Mouse (Mus musculus): ENCODE data around the gene Rcor3. TPM values are rescaled to one million over a fixed set of nuclear protein-coding genes. Genes with fewer than 3 reads are reported as not detected.

The Rcor3 gene
- total and polyA plus RNA-seq, 3 experiments: 6.7 to 15.5 TPM; not detected in 1

DNA sequence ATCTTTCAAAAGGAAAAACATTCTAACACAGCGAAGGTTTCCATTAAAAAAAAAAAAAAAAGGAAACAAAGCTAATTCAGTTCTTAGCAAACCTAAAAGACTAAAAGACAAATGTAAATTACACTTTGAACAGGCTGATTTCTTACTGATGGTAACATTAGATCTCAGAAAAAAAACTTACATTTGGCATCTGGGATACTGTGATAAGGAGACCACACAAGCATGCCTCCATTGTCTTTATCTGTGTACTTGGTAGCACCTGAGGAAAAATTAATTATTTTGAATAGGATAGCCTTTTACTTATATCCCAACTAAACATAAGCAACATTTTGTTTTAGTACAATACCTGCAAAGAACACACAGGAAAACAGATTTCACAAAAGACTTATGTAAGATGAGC lies 7.7 kb downstream of the Rcor3 start:
- Histone ChIP-seq H3K36me3 (ENCODE audit: control insufficient read depth in 1 of 2, insufficient read depth in 2 of 2, low read length in 2 of 2) (peaks cover 8 to 30% of the 10 kb centered on the region in 2 experiments), H3K9me3 (replicated peaks; ENCODE audit: insufficient read depth, low read length) (no peaks in the 10 kb centered on the region), H3K79me2 (ENCODE audit: control insufficient read depth, insufficient read depth, low read length, poor library complexity) (peaks cover 1% of the 10 kb centered on the region), H3K4me3 (ENCODE audit: control insufficient read depth in 1 of 2, insufficient read depth in 1 of 2, low read depth in 2 of 2, low read length in 2 of 2) (no peak overlapping the region), H3K9ac (ENCODE audit: control insufficient read depth, low read depth, low read length, poor library complexity, severe bottlenecking) (no peak overlapping the region), H3K4me1 (ENCODE audit: control insufficient read depth in 1 of 2, insufficient read depth in 2 of 2, low read length in 2 of 2) (peaks cover 18 to 21% of the 10 kb centered on the region in 2 experiments), H3K27ac (ENCODE audit: control insufficient read depth, low read depth, low read length) (peak overlapping the region; percentile 67), H3K27me3 (ENCODE audit: control insufficient read depth in 1 of 2, insufficient read depth in 2 of 2, low read length in 2 of 2) (no peaks in the 10 kb centered on the region)
- peak; percentile 50 for DNase-seq (ENCODE audit: low read depth, low spot score)
- TF ChIP-seq TCF12 (IDR thresholded peaks at IDR 0.05; ENCODE audit: low read depth, low read length): peak; percentile 91
- no peak for TF ChIP-seq JUND (IDR thresholded peaks at IDR 0.05; ENCODE audit: low read depth, low read length)
- no peak for TF ChIP-seq MAX (IDR thresholded peaks at IDR 0.05; ENCODE audit: low read length)
- 0 out of 2 replicates have a peak, but pooled peaks have one; percentile 30 for TF ChIP-seq MXI1 (IDR thresholded peaks at IDR 0.05; ENCODE audit: low read depth, low read length)
- TF ChIP-seq CHD1 (IDR thresholded peaks at IDR 0.05; ENCODE audit: low read depth, low read length): no peak
- TF ChIP-seq ZKSCAN1 (IDR thresholded peaks at IDR 0.05; ENCODE audit: low read depth, low read length): no peak
- no peak for TF ChIP-seq UBTF (IDR thresholded peaks at IDR 0.05; ENCODE audit: borderline replicate concordance, insufficient read depth, low read depth, low read length)
- TF ChIP-seq ZC3H11A (IDR thresholded peaks at IDR 0.05; ENCODE audit: low read depth, low read length): no peak
- TF ChIP-seq KAT2A (conservative IDR thresholded peaks at IDR 0.05; ENCODE audit: low read depth, low read length): no peak
- TF ChIP-seq USF2 (IDR thresholded peaks at IDR 0.05; ENCODE audit: borderline replicate concordance in 1 of 2, insufficient read depth in 1 of 2, low read depth in 1 of 2, low read length in 2 of 2): no peak
- no peak for TF ChIP-seq TBP (IDR thresholded peaks at IDR 0.05; ENCODE audit: low read depth, low read length)
- no peak for TF ChIP-seq USF1 (IDR thresholded peaks at IDR 0.05; ENCODE audit: low read depth, low read length)
- no peak for TF ChIP-seq E2F4 (IDR thresholded peaks at IDR 0.05; ENCODE audit: borderline replicate concordance, low read depth, low read length)
- TF ChIP-seq GATA1 (IDR thresholded peaks at IDR 0.05; ENCODE audit: low read depth, low read length): peak; percentile 79
- peak; percentile 62; the same call in 1 of the 2 replicates for TF ChIP-seq RCOR1 (IDR thresholded peaks at IDR 0.05; ENCODE audit: low read depth, low read length)
- TF ChIP-seq MAZ (IDR thresholded peaks at IDR 0.05; ENCODE audit: low read depth, low read length): no peak
- no peak for TF ChIP-seq GABPA (IDR thresholded peaks at IDR 0.05; ENCODE audit: low read depth, low read length)
- no peak for TF ChIP-seq MAFK (IDR thresholded peaks at IDR 0.05; ENCODE audit: borderline replicate concordance, low read depth, low read length)
- no peak for TF ChIP-seq MEF2A (IDR thresholded peaks at IDR 0.05; ENCODE audit: extremely low read depth, insufficient replicate concordance, low read depth, low read length, poor library complexity, severe bottlenecking)
- no peak for TF ChIP-seq ELF1 (IDR thresholded peaks at IDR 0.05; ENCODE audit: low read depth, low read length)
- no peak for TF ChIP-seq NELFE (IDR thresholded peaks at IDR 0.05; ENCODE audit: low read depth, low read length)
- TF ChIP-seq ZMIZ1 (IDR thresholded peaks at IDR 0.05; ENCODE audit: low read depth, low read length): no peak
- no peak for TF ChIP-seq HCFC1 (IDR thresholded peaks at IDR 0.05; ENCODE audit: low read depth, low read length)
- TF ChIP-seq RAD21 (IDR thresholded peaks at IDR 0.05; ENCODE audit: low read depth, low read length): no peak
- no peak for TF ChIP-seq POLR2AphosphoS2 (IDR thresholded peaks at IDR 0.05; ENCODE audit: low read length)
- TF ChIP-seq SMC3 (IDR thresholded peaks at IDR 0.05; ENCODE audit: low read depth, low read length): no peak
- TF ChIP-seq ETS1 (IDR thresholded peaks at IDR 0.05; ENCODE audit: low read depth, low read length): peak; percentile 75
- TF ChIP-seq MYC (IDR thresholded peaks at IDR 0.05; ENCODE audit: low read depth, low read length): peak; percentile 31; the same call in 1 of the 2 replicates
- peak; percentile 73; the same call in 1 of the 2 replicates for TF ChIP-seq BHLHE40 (IDR thresholded peaks at IDR 0.05; ENCODE audit: borderline replicate concordance, low read depth, low read length)
- TF ChIP-seq ZNF384 (IDR thresholded peaks at IDR 0.05; ENCODE audit: low read depth, low read length): peak; percentile 94
- peak; percentile 74 to 84 for TF ChIP-seq EP300 (IDR thresholded peaks at IDR 0.05; ENCODE audit: low read depth in 1 of 2, low read length in 2 of 2)
- TF ChIP-seq MYB (IDR thresholded peaks at IDR 0.05; ENCODE audit: low read depth, low read length): no peak
- TF ChIP-seq NRF1 (IDR thresholded peaks at IDR 0.05; ENCODE audit: insufficient read depth, low read depth, low read length, poor library complexity, severe bottlenecking): no peak
- no peak for TF ChIP-seq SIN3A (IDR thresholded peaks at IDR 0.05; ENCODE audit: low read length)
- no peak for TF ChIP-seq POLR2A (IDR thresholded peaks at IDR 0.05; ENCODE audit: control insufficient read depth in 1 of 2, insufficient read depth in 1 of 2, low read depth in 1 of 2, low read length in 2 of 2, poor library complexity in 1 of 2)
- no peak for TF ChIP-seq POLR2AphosphoS5 (IDR thresholded peaks at IDR 0.05; ENCODE audit: borderline replicate concordance, low read depth, low read length)
- TF ChIP-seq CHD2 (IDR thresholded peaks at IDR 0.05; ENCODE audit: low read length): no peak
- TF ChIP-seq CTCF (IDR thresholded peaks at IDR 0.05 in 2 of 3, conservative IDR thresholded peaks at IDR 0.05 in 1 of 3; ENCODE audit: control insufficient read depth in 1 of 3, insufficient read depth in 1 of 3, low read depth in 2 of 3, low read length in 3 of 3, poor library complexity in 1 of 3, severe bottlenecking in 1 of 3): no peak

All from MEL (cell line).